Mouse (Mus musculus) layer of hippocampus, adult 8-10 months (tissue): ENCODE results near the gene Atp5d. TPM values are rescaled to one million over a fixed set of nuclear protein-coding genes. Genes with fewer than 3 reads are reported as not detected.
A peak's percentile ranks its signal among the peaks of the same experiment; 100 is the strongest.

ENCODE experiments used
- DNase-seq, 2 experiments: peaks; one replicate each; pipeline ENCODE4 v3.0.0; 2022; ENCODE audit warnings: low spot score in 2 of 2
- total RNA-seq, 4 experiments: library from RNA; stranded (reverse); gene quantifications; 2 replicates each; pipeline ENCODE4 v1.2.4; 2022

Atp5d gene
- total RNA-seq, 4 experiments from 2014 or later = 315 to 328 (median 323) TPM

DNA sequence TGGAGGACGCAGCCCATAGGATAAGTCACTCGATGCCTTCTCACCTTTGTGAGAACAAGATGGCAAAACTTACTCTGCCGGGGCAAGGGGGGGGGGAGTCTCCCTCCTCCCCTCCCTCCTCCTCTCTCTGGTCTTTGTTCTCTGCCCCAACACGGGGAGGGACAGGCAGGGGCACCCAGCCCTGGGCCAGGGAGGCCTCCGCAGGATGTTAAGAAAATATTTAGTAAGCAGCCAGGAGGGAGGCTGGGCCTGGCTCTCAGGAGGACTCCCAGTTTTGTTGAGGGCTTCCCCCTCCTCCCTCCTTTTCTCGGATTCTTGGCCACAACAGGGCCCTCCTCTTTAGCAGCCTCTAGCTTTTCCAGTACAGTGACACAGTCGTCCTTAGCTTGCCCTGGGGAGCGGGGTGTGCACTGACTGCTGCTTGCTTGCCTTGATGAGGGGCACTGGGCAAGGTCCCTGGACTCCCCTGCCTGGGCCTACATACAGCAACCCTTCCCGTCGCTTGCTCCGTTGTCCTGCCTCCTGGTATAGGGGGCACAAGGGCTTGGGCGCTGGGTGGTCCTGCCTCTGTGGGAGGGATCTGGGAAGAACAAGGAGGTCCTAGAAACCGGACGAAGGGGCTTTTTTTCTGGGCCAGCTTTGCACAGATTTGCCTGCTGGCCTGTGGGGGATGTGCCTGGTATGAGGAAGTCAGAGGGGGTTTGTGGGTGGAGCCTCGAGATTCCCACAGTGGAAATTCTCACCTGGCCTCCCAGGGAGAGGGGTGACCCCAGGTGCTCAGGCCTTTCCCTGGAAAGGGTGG is 13.8 kb downstream of the Atp5d start:
- DNase-seq = no peak

DNA sequence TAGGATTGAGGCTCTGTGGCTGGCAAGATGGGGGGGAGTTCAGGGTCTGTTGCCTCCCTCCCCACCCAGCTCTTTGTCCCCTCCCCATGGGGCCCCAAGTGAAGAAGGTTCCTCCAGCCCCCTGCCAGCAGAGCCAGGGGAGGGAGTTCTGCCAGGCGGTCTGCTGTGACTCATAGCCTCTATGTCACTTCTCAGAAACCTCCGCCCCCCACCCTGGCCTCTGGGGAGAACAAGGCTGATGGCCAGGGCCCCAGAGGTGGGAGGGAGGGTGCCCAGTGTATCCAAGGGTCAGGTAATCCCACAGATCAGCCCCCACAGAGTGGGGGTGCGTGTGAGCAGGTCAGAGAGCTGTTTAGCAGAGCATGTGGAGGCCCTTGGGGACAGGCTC is 14.4 kb downstream of the Atp5d start:
- no peak for DNase-seq

DNA sequence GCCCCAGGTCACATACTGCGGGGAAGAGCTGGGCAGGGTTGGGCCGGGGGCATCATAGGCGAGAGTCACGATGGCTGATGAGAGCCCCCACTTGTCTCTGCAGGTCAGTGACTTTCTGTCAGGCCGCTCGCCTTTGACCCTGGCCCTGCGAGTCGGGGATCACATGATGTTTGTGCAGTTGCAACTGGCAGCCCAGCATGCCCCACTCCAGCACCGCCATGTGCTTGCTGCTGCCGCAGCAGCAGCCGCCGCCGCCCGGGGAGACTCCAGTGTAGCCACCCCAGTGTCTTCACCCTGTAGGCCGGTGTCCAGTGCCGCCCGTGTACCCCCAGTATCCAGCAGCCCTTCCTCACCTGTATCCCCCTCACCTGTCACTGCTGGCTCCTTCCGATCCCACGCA is 15.3 kb downstream of the Atp5d start:
- DNase-seq = no peak

DNA sequence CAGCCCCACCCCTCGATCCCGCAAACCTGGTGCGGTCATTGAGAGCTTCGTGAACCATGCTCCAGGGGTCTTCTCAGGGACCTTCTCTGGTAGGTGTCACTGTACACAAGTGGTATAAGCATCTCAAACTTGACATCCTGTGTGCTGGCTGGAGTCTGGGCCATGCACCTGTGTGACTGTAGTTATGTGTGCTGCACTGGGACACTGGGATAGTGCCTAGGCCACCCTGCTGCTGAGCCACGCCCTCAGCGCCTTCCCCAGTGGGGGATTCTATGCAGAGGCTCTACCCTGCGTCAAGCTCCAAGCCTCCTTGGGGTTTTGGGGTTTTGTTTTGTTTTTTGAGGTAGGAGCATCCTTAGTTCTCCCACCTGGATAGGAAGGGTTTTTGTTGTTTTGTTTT is 16.0 kb downstream of the Atp5d start:
- no peak for DNase-seq

DNA sequence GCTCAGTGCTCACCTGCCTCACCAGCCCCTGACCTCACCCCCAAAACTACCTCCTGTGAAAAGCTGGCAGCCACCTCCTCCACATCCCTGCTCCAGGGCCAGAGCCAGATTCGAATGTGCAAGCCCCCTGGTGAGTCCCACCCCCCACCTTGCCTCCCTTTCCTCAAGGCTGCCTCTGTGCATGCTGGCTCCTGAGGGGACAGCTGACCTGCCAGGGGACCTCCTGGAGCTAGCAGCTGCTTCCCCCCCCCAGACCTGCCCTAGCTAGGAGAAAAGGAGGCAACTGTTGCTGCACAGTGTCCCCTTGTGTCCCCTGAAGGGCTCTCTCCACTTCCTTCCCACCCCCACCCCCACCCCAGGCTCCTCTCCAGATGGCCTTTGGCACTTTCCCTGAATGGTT is 16.8 kb downstream of the Atp5d start:
- no peak for DNase-seq

DNA sequence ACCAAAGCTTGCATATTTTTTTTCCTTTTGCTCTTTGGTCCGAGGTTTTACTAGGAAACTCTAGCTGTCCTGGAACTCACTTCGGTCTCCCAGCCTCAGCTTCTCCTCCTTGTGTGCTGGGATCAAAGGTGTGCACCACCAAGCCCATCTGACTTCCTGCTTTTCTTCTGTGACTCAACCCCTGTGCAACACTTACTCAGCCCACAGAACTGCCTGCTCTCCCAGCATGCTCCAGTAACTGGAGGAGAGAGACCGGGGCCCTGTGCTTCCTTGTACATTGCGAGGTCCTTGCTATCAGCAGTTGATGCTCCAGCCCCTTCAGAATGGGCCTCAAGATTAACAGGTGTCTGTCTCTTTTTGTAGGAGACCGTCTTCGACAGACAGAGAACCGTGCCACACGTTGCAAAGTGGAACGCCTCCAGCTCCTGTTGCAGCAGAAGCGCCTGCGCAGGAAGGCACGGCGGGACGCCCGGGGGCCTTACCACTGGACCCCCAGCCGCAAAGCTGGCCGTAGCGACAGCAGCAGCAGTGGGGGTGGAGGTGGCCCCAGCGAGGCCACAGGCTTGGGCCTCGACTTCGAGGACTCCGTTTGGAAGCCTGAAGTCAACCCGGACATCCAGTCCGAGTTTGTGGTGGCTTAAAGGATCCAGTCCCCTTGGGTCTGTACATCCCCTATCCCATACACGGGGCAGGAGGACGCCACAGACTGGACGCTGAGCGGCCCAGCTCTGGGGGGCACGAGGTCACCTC is 17.7 kb downstream of the Atp5d start:
- DNase-seq = no peak

DNA sequence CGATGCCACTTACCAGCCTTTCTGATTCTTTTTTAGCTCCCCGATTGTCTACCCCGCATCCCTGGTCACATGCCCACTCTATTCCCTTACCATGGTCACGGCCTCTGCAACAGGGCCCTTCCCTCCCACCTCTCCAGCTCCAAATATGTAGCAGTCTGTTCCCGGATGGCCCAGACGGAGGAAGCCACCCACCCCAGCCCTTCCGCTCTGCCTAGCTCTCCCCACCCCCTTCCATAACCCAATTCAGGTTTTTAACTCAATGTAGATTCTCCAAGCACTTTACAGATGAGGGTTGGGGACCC is 18.3 kb downstream of the Atp5d start:
- DNase-seq = no peak

DNA sequence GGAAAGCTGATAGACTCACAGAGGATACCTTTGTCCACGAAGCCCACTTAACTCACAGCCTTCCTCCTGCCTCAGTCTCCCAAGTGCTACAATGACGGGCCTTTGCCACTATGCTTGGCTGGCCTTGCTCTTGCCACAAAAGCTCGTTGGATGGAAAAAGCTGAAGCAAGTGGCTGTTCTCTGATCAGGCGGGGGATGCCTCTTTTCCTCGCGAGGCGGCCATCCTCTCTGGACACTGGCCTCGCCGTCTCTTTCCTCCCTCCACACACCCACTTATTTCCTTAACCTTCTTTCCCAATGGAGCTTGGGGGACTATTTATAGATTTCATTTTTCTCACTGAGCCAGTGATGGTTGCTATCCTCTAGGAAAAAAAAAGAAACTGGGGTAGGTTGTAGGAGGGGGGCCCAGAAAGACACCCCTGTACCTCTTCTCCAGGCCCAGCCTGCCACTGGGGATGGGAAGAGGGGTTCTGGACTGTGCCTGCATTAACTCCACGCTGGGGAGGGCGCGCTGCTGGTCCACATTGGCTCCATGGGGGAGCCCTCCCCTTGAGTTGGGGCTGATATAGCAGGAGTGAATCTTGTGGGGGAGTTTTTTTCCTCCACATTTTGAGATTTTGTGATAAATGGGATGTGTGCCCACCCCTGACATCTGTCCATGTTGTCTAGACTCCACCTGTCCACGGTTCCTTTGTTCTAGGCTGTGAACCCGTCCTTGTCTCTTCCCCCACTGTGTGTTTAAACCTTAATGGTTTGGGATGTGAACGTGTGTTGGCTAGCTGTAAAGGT is 18.9 kb downstream of the Atp5d start:
- DNase-seq = no peak

DNA sequence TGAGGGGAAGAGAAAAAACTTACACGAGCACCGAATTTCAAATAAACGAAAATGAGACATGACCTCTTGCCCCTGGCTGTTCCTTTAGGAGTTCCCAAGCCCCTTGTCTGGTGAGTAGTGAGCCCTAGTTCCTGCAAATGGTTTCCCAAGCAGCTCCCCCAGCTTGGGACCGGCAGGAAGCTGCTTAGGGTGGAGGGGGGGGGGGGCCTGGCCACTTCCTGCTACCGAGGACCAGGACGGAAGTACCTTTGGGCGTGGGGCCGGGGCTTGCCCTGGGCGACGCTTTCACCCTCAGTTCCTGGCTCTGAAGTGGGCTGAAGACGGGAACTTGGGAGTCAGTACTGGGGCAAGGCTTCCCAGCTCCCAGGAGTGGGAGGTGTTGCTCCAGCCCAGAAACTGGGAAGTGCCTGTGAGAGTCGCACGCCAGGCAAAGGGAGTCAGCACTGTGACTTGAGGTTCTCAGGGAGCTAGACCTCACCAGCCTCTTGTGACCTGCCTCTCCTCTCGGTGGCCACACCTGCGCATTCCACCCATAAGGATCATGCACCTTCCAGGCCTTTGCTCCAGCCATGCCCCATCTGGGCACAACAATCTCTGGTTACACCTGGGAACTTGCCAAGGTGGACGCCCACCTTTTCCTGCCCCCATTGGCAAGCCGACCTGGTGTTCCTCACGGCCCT is 20.0 kb downstream of the Atp5d start:
- DNase-seq = no peak

DNA sequence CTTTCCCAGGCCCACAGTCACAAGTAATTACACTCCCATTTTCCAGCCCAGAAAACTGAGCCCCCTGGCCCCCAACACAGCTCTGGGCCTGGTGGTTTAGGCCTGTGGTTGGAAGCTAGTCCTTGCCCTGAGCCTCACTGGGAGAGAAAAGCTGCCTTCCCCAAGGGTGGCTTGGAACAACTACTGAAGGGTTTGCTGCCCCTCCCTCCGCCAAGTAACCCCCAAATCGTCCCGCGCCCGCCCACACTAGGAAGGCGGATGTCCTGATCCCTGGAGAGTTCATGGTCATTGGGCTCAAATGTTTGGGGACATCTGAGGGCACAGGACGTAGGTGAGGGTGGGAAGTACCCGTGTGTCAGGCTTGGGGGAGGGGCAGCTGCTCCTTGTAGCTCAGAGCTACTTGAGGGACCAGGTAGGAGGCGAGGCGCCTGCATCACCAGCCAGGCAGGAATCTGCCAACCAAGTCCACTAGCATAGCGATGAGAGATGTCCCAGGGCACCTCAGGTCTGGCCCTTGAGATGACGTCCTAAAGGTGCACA is 20.7 kb downstream of the Atp5d start:
- no peak for DNase-seq

DNA sequence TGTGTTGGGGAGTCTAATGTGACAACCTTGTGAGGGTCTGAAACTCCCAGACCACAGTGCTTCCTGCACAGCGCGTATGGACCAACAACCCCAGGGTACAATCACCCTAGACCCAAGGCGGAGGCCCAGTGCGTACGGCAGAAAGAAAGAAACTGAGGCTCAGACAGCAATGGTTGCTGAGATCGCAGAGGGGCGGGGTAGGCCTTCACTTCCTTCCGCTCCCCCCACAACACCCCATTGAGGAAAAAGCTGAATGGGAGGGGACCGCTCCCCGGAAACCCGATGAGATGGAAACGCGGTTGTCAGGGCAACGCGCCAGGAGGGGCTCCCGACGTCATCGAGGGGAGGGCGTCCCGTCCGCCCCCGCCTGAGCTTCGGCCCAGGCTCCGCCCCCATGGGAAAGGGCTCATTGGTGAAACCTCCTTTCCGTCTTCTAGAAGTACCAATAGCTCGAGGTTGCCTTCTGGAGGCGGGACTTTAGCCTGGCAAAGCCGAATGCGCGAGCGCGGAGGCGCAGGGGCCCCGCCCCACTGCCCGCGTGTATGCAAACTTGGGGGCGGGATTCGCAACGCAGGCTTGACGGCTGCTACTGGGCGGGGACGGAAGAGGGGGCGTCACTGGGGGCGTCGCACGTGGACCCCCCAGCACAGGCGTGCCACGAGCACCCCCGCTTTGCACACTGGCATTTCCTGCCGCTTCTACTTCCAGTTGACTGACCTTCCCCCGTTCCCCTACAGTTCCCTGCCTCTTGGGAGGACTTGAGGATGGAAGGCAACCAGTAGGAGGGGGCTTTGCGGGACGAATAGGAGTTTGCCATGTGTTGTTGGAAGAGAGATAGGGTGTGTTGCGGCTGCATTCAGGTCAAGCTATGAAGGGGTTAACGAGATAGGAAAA is 21.4 kb downstream of the Atp5d start:
- DNase-seq = peak; percentile 98 to 99

DNA sequence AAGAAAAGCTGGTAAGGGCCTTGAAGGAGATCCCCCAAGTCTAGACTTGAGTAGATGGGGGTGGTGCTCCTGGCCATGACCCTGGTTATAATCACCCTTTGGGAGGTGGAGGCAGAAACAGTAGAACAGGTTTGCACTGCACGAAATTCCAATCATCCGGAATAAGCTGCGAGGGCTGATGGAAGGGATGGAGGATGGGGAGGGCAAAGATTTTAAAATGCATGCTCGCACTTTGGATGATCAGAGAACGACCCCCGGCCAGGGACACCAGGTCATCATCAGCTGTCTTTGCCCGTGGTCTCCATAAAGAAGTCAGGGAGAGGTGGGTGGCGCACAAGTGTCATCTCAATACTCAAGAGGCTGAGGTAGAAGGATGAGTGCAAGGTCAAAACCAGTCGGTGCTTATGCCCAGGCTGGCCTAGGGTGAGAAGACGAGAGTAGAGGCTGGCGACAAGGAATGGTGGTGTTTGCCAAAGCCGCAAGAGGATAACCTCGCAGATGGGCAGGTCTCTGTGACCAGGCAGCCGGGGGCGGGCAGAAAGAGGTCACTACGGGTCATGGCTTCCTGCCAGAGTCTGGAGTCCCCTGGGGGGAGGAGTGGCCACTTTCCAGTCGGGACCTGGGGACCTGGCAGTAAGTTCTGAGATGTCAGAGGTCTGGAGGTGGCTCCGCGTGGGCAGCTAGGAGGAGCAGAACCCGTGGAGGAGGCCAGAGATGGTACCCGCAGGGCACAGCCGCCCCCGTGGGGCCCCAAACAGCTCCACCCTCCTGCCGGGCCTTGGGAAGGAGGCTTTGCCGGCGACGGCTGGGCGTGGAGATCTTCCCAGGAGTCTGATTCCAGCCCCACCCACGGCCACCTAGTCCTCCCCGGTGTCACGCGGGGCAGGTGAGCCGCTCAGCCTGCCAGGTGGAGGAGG is 22.3 kb downstream of the Atp5d start:
- DNase-seq = no peak

DNA sequence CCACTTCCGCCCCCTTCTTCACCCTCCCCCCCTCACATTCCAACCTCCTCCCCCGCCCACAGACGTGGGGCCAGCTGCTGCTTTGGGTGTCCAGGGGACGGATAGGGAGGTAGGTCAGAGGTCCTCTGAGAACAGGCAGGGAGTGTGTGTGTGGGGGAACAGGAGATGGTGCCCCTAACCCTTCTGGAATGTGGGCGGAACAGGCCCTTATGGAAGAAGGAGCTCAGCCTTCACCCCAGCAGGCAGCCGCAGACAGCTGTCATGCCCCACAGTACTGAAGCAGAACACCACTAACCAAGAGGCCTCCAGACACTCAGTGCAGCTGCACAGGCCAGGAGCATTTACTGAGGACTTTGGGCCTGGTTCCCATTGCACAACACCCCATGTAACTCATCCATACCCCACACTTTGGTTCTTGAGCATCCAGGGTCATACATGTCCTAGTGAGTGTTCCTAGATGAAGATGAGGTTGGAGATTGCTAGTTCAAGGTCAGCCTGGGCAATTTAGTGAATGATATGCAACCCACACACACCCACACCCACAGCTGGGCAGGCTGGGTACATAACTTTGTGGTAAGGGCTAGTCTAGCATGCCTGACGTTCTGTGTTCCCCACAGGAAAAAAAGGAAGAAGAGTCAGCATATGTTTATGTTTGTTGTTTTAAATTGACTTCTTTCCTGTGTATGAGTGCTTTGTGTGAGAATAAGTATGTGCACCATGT is 23.2 kb downstream of the Atp5d start:
- DNase-seq = no peak

DNA sequence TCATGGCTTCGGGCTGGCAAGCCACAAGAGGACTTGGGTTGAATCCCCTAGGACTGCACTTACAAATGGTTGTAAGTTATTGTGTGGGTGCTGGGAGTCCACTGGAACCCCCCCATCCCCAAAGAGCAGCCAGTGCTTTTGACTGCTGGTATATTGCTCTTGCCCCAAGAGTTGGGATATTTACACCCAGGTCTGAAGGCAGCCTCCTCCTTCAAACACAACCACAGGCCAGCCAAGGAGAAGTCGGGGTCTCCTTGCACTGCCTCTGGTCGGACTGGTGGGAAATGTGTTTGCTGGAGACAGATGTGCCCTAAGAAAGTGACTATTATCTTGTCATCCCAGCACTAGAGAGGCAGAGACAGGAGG is 23.8 kb downstream of the Atp5d start:
- no peak for DNase-seq

DNA sequence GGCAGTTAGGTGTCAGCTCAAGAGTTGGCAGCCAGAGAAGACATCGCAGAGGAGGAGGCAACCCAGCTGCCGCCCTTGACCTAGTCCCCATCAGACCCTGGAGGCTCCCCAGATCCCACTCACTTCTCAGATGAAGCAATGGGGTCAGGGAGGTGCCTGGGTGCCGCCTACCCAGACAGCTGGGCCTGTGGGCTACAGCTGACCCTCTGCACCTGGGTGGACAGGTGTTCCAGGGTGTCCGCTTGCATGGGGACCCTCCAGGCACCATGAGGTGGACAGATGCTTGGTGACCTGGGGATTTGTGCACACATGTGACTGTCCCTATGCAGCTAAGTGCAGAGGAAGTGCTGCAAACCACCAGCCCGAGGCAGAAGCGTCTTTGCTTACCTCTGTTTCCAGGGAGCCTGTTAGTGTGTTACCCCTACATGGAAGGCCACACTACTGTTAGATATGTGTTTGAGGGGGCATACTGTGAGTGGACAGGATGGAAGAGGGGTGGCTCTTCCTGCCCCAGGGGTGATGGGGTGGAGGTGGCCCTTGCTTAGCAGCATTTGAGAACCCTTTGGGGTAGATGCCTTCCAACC is 24.4 kb downstream of the Atp5d start:
- DNase-seq = no peak

DNA sequence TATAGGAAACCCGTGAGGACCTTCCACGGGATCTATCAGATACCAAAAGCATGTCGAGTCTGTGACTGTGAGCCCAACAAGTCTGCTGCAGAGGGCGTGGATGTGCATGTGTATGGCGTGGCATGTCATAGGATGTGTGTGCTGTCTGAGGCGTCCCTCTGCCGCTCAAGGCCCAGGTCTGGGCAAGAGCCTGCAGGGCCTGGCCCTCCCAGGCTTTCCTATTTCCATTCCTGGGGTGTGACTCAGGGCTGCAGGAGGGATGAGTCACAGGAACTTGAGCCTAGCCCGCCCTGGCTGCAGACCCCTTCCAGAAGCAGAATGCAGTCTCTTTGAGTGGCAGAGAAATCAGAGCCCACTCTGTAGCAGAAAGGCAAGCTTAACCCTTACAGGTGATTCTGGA is 25.3 kb downstream of the Atp5d start:
- no peak for DNase-seq

DNA sequence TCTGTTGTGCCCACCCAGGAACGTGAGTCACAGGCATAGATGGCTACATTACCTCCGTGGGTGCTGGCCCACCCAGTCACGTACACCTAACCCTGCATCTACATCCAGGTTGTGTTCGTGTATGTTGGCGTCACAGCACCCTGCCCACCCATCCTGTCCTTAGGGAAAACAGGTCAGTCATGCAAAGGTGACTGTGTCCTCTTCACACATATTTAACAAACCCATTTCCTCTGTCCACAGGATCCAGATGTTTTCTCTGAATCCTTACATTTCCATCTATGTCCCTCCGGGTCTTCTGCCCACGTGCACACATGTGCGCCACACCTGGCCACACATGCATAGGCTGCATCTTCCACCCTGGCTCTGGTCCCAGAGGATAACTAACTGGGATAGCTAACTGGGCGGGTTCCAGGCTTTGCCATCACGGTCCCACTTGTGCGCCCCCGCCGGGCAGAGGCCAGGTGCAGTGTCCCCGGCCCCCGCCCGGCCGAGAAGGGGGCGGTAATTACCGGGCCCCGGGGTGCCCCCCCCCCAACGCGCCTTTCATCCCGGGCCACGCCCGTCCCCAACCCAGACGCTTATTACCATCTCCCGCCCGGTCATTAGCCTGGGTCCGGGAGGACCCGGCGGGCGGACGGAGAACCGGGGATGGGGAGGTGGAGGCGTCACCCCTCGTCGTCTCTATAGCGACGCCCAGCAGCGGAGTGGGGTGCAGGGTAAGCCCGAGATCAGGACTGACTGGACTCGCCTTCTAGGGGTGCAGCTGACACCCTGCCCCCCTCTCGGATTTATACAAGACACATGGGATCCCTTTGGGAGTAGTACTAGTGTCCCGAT is 25.9 kb downstream of the Atp5d start:
- no peak for DNase-seq

DNA sequence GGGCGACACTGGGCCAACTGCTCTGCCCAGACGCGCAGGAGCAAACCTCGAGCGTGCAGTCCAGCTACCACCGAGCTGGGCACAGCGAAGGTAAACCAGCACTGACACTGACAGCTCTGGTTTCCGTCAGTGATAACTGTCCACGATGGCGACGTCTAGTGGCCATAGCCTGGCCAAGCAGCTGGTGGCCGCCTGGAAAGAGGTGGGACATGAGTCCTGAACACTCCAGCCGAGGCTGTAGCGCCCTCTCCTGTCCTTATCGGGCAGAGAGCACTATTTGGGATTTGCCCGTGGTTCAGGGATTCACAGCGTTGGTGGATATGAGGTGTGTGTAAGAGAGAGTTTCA is 26.5 kb downstream of the Atp5d start:
- peak; percentile 95 to 97 for DNase-seq
